Mouse (Mus musculus) left cerebral cortex, postnatal 36 days (tissue): ENCODE measurements around the gene Ppm1e. TPM values are rescaled to one million over a fixed set of nuclear protein-coding genes. Genes with fewer than 3 reads are reported as not detected.

Experiments
- DNase-seq, 2 experiments: peaks; one replicate each; pipeline ENCODE4 v3.0.0; 2021 to 2022; ENCODE audit warnings: low spot score in 2 of 2, mixed read lengths in 1 of 2
- intact Hi-C: fragments of 180-260 bp; cut with DNase I; formaldehyde crosslinking; loops from one replicate; pipeline ENCODE4 v1.15.1; 2025
- total RNA-seq, 2 experiments: library from RNA; stranded (reverse); gene quantifications; 2 replicates each; pipeline ENCODE4 v1.2.3; 2021

Gene Ppm1e
- total RNA-seq, result 100 to 1,000 TPM; 146 to 158 TPM

GRCm38 (mm10) chr11:87358331-87359261, at the start of gene Ppm1e:
Ppm1e (minus strand) TSS chr11:87359023.
- intact Hi-C loops, result no loop called here
- DNase-seq, result peak; percentile 86 to 89

DNA sequence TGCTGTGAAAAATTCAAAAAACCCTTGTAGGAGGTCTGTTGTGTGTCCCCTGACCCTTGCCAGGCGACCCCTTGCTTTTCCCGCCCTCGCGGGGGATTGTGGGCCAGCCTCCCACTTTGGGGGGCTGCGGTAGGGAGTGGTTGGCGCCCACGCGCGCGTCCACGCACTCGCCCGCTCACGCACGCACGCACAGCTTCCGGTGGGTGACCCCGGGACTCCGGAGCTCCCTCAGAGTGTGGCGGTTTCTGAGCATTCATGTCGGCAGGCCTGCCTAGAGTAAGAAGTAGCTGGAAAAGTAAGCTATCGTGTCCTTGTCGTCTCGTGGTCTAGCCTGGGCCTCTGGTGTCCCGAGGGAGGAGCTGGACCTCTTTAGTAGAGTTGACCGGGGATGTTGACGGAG, 46.1 kb upstream of the Ppm1e start, which contains the start of the genes Rad51c and Tex14:
TSS of gene Rad51c (minus strand) at position 79 of the 400 bp plus-strand sequence.
TSS of gene Tex14 (plus strand) at position 190 of the 400 bp plus-strand sequence.
- intact Hi-C loops, result no loop called here
- DNase-seq, result peak; percentile 10 to 32

GRCm38 (mm10) chr11:87404111-87404853, 45.5 kb upstream of the Ppm1e start:
- peak; percentile 93 to 94 for DNase-seq
- intact Hi-C loops, result no loop called here

- intact Hi-C loops, result no loop called here
- no peak for DNase-seq
These were observed 39.6 kb upstream of the Ppm1e start for GRCm38 (mm10) chr11:87398402-87398801.

- intact Hi-C loops, result loop anchor here (2.0 kb wide), 1 partner anchor 179 kb away; no protein-coding TSS in a partner anchor
- DNase-seq, result peak in 1 of 2 experiments; percentile 24
These were observed 35.0 kb upstream of the Ppm1e start for GRCm38 (mm10) chr11:87393855-87394254.

GRCm38 (mm10) chr11:87385676-87386075, 26.9 kb upstream of the Ppm1e start:
- intact Hi-C loops, result no loop called here
- no peak for DNase-seq

GRCm38 (mm10) chr11:87384551-87384950, 25.7 kb upstream of the Ppm1e start:
- DNase-seq, result no peak
- intact Hi-C loops, result no loop called here

GRCm38 (mm10) chr11:87367865-87368580, 9.2 kb upstream of the Ppm1e start:
- intact Hi-C loops, result no loop called here
- no peak for DNase-seq

DNA sequence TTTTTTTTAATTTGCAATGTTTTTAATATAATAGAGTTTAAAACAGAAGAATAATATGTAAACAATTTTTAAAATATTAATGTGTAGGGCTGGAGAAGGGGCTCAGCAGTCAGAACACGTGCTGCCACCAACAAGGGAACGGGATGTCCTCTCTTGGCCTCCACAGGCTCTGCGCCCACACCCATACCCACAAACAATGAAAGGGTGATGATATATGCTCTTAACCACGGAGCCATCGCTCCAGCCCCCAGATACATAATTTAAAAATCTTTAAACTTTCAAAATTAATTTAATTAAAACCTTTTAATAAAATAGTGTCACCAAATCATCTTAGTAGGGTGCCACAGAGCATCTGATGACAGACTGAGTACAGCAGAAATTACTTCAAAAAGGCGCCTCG, 8.2 kb upstream of the Ppm1e start:
- no peak for DNase-seq
- intact Hi-C loops, result no loop called here

DNA sequence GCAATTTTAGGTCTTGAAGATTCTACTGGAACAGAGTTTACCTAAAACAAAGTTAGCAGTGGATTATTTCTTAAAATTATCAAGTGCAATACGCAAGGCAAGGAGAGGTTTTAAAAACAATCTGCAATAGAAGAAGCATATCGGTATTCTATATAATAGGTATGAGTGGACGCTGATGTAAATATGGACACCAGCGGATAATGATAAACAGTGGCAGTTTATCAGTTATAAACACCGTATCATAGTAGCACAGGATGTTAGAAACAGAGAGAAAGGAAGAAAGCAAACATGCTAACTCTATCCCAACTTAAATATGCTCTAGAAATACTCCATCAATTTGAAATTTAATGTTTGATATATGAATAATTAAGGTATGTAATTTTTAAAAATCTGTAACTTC, 6.3 kb upstream of the Ppm1e start:
- DNase-seq, result no peak
- intact Hi-C loops, result no loop called here

DNA sequence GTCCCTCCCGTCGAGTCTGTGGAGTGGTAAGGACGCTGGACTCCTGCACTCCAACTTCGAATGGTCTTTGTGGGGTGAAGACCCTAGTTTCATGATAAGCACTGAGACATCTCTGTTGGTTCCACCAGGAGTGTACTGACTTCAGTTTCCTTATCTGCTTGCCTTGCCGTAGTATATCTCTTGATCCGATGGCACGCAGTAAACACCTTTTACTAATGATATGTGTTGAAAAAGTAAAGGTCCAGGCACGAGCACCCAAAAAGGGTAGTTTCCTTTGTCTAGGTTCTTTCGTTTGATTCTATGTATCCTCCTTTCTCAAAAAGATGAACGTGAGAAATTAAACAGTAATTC, 414 bp upstream of the Ppm1e start:
- DNase-seq, result no peak
- intact Hi-C loops, result no loop called here

DNA sequence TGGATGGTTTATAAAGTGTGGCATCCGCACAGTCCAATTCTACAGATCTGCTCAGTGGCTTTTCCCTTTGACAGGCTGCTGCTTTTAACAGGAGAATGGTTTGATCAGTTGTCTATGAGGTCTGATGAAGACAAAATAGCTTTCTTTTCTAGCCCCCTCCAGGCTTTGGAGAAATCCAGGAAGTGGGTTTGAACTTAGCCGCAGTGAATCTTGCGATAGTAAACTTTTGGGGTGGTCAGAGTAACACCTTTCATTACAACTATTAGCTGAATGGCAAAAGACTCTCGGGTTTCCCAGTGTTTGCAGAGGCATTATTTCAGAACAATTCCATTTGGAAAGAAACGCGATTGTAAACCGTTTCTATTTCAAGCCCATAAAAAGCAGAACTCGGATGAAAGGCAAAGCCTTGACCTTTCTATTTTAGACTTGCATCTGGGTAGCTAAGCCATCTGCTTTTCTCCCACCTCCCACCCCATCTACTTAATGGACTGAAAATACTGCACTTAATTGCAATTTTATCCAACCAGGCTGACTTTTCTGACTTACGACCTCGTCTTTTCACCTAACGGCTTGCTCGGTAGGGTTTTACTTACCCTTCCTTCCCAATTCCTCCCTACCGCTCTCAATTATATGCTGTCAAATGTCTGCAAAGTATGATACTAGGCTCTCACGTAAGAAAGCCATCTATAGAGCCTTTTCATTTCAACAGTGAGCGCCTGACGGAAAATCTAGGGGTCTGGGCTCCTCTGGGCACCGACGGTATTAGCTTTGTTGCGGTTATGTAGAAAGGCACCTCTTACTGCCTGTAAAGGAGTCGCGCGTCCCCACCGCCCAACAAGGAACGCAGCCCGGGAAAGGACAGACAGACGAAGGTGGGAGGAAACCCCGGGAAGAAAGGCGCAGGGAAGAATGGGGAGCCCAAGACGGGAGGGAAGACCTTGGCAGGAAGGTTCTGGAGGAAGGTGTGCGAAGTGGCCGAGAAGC, 1.2 kb downstream of the Ppm1e start:
- peak; percentile 38 to 47 for DNase-seq
- intact Hi-C loops, result no loop called here

DNA sequence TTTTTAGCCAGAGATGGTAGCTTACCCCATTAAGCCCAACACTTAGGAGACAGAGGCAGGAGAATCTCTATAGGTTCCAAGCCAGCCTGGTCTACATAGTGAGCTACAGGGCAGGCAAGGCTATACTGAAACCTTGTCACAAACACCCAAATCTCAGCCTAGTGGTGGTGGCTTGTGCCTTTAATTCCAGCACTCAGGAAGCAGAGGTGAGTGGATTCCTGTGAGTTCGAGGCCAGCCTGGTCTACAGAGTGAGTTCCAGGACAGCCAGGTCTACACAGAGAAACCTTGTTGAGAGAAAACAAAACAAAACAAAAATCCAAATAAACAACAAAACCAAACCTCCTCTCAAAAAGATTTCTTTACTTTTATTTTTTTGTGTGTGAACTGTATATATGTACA, 4.0 kb downstream of the Ppm1e start:
- intact Hi-C loops, result no loop called here
- no peak for DNase-seq

DNA sequence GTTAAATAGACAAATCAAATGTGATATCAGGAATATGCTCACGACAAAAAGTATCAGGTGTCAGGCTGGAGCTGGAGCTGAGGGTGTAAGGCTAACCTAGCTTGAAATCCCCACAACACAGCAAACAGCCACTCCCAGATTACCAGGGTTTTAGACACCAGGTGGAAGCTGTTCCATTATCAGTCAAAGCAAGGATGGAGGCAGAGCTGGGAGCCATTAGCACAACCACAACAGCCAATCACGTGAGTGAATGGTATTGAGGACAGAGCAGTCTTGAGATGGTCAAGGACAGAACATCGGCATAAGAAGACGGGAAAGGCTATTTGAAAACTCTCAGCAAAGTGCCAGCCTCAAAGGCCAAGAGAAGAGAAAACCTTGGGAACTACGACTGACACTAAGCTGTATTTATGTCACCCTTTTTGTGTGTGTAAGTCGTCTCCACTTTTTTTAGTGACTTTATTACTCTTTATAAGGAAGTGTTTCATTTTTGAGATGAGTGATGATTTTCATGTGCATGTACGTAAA, 5.1 kb downstream of the Ppm1e start:
- no peak for DNase-seq
- intact Hi-C loops, result no loop called here

DNA sequence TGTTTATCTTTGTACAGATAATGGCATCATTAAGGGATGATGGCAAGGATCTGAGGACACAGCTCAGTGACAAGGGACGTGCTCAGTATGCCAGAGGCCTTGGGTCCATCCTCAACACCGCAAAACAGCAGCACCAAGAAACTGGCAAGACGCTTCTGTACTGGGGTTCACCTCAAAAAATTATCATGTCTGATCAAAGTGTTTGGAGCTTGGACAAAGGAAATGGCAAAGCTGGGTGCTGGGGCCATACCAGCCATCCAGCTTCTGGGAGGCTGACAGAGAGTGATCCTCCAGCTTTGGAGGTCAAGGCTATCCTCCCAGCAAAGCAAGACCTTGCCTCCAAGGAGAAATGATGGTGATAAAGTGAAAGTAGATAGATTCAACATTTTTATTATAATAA, 32.4 kb downstream of the Ppm1e start:
- intact Hi-C loops, result no loop called here
- no peak for DNase-seq

- DNase-seq, result no peak
- intact Hi-C loops, result no loop called here
These were observed 36.3 kb downstream of the Ppm1e start for GRCm38 (mm10) chr11:87322558-87322957.

DNA sequence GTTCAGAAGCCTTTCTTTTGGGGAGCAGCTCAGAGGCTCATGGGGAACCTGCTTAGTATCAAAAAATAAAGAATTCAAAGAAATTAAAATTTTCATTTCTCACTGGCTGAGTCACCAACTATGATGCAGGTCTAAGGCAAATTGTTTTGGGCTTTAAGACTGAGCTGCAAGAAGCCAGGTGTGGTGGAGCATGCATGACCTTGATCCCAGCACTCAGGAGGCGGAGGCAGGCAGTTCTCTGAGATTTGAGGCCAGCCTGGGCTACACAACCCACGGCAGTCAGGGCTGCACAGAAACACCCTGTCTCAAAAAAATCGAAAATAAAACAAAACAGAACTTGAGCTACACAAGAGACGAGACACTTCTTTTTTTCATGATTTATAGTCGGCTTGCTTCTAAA, 38.8 kb downstream of the Ppm1e start:
- intact Hi-C loops, result no loop called here
- no peak for DNase-seq

DNA sequence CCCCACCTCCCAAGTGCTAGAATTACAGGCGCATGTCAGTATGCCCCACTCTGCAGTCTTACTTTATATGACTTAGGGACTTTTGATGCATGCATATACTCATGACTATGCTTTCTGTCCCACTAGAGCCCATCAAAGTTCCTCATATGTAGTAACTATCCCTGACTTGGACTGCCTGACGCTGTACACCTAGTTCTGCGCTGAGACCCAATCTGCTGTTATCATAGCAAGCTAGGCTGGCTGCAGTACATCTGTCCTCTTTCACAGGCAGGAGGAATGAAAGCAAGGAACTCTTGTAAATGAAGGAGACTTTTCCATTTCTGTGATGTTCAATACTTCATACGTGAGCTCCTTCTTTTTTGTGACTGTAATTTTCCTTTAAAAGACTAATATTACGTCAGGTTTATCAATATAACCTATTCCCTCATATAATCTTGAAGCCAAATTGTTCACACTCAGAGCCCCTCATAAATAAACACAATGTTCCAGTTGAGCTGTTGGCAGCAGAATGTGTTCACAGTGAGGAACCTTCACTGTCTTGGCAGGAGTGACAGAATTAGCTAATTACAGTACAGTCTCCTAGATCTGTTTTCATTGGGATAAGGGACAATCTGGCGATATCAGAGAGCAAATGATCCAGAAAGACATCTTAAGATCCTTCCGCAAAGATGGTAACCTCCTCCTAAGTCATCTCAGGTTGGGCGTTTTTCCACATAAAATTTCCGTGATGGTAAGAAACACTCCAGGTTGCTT, 39.7 kb downstream of the Ppm1e start:
- intact Hi-C loops, result loop anchor here (10.0 kb wide), 1 partner anchor 64 kb away; no protein-coding TSS in a partner anchor
- DNase-seq, result no peak
